Mouse (Mus musculus) lung, postnatal 25 days (tissue): ENCODE measurements around the gene Btbd3.

Experiments
- DNase-seq: peaks from one replicate; pipeline ENCODE4 v3.0.0; 2022; ENCODE audit warnings: low spot score

The Btbd3 gene

DNA sequence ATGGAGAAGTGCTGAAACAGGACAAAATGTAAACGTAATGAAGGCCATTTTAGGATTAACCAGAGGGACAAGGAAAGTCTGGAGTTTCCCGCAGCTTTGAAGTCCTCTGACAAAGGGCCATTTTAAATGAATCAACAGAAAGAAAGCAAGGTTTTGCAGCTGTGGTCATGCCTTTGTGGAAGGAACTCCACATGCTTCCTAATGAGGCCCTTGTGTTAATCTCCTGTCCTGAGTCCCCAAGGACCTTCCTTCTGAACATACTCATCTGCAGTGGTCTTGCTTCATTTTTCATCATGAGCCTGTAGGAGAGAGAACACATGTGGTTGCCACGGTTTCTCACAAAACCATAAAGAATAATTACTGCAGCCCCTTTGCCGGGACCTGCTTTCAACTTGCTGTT is 275.6 kb downstream of the Btbd3 start:
- no peak for DNase-seq

DNA sequence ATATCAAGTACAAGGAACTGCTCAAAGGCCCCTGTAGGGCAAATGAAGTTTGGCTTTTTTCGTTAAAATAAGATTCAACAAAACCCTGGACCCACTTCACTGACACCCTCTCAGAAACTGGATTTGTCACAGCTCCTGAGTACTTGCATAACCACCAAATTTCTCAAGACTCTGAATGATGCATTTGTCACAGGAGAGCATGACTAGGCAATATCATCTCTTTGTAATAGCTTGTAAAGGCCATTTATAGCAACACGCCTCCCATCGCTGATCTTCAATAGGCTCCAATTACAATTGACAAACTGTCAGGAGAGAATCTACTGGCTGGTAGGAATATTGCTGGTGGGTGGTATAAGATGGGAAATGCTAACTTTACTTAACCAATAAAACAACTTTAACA is 283.3 kb downstream of the Btbd3 start:
- no peak for DNase-seq

GRCm38 (mm10) chr2:138548990-138549389 is 292.6 kb downstream of the Btbd3 start:
- DNase-seq: no peak

DNA sequence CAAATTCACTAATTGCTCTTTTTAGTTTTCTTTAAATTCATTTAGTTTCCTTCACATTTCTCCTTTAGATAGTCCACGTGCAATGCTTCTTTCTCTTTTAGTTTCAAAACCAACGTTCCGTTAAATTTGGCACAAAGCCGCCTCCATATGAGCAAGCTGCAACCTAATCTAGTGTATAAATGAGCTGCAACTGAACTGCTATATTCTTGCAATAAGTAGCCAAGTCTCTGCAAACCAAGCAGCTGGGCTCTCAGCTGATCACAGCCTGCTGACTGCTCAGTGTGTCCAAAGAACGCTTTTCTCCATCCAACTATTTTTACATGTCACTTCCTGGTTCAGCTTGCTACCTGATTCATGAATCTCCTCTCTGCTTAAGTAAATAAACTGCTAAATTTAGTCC is 295.2 kb downstream of the Btbd3 start:
- no peak for DNase-seq

GRCm38 (mm10) chr2:138555106-138555862 is 298.9 kb downstream of the Btbd3 start:
- no peak for DNase-seq

DNA sequence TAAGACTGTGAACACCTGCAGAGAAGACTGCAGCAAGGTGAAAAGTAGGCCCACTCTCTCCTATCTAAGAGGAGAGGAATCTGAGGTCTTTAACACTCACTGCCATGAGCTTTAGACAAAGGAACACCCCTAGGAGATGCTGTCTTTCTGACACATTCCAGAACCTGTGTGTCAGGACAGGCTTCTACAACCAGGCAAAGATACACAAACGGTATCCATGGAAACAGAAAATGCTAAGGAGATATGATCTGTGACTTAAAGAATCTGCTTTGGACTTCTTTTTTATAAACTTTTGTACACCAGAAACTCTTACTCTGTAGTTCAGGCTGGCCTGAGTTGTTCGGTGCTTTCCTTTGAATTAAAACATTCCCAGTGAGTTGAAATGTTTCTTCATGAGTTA is 329.6 kb downstream of the Btbd3 start:
- DNase-seq: no peak

DNA sequence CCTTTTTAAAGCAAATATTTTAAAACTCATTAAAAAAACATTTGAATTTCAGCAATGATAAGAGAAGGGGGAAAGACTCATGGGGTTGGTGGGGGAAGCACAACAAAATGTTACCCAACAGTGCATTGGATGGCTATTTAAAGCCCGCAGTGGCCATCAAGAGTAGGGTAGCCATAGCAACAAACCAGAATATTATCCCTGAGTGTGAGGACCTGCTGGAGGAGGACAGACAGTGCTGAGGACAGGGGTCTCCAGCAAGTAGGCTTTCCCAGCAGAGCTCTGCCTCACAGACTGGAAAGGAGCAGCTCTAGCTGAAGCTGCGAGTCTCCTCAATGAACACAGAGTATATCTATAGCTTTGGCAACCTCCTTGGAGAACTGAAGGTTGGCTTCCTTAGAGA is 331.0 kb downstream of the Btbd3 start:
- DNase-seq: no peak

DNA sequence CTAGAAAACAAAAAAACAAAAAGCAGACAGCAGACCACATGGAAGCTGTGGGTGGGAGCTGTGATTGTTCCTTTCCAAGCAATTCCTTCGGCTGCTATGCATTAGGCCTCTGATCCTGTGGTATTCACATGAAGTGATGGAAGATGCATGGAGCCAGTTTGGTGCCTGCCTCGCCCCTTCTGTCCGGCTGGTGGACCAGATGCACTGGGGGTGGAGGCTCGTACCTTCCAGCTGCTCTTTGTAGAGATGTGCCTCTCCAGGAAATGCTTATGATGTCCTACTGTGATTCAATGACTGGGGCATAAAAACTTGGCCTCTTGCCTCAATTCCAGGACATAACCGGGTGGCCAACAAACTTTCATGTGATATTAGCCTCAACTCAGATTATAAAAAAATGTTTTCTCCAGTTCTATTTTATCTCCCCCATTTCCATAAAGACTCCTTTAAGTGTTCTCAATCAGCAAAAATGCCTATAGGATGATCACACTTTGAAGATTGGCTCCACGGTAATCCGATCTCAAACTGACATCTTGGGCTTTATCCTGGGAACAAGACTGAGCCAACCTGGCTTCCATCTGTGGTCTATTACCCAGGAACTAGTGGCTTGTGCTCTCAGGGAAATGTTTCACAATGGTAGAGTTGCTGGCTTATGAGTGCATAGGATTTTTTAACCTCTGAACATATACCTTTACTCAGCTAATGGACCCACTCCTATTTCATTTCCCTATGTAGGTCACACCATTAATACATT is 331.6 kb downstream of the Btbd3 start:
- DNase-seq: no peak

DNA sequence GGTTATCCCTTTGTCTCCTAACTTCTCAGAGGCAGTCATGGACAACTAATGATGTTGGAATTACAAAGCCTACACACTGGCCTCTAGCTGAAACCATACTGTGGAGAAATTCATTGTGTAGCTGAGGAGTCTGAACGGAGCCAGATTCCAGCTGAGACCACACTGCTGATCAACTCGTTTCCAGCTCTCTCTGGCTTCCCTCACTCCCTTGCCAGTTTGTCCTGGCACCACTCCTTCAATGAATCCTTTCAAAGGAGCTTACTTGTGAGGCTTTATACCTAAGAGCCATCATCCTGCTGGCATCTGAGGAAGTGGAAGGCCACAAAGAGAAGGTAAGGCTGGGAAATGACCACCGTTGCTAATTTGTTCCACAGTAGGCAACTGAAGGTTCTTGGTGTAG is 332.7 kb downstream of the Btbd3 start:
- no peak for DNase-seq

DNA sequence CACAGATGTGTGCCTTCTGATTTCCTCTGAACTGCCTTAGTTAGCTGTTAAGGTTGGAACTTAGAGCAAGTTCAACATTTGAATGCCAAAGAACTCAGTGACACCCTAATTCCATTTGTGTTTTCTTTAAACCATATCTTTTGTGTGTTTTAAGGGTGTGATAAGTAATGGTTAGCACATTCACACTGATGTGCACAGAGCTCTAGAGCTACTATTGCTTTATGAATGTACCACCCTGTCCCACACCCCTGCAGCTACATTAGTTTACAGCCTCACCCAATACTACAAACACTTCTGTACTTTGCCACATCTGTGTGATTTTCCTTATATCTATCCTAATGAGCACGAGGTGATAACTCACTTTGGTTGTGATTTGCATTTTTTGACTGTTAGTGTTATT is 333.9 kb downstream of the Btbd3 start:
- DNase-seq: no peak

DNA sequence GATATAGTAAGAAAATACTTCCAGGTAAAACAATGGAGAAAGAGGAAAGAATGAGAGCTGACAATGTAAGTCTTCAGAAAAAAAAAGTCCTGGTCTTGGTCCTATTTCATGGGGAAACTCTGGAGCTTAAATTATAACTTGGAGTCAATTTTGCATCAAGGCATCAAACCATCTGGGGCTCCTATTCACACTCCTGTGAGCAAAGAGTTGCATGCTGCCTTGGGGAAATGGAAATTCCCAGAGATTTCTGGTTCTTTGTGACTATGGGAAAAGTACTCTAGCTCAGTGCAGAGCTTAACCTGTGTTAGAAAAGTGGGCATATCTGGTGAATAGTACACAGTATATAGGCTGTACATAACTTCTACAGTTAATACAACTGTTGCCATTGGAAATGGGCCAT is 356.0 kb downstream of the Btbd3 start:
- DNase-seq: no peak

DNA sequence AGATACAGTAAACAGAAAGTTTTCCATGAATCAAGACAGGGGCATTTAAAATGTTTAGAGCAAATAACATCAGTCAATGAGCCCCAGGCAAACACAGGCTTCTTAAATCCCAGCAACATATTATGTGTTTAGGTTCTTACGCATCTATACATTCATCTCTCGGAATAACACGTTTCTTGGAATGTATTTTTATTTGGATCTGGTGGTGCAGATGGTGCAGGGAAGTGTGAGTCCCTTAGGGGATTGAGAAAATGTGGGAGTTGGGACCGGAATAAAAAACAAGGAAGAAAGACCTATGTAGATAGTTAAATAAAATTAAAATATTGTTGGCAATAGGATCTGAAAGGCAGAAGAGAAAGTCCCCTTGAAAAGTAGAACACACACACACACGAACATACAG is 361.1 kb downstream of the Btbd3 start:
- no peak for DNase-seq
